Mouse (Mus musculus) lung, postnatal 10 days (tissue): Measurements from ENCODE around the gene Olfr309.
"Not testable (repeated sequence)": the region's sequence is repeated elsewhere in the genome, so short reads cannot be mapped to it uniquely, and the experiment has no call there.

Experiments used
- DNase-seq: peaks from one replicate; pipeline ENCODE4 v3.0.0; 2021

Gene Olfr309

DNA sequence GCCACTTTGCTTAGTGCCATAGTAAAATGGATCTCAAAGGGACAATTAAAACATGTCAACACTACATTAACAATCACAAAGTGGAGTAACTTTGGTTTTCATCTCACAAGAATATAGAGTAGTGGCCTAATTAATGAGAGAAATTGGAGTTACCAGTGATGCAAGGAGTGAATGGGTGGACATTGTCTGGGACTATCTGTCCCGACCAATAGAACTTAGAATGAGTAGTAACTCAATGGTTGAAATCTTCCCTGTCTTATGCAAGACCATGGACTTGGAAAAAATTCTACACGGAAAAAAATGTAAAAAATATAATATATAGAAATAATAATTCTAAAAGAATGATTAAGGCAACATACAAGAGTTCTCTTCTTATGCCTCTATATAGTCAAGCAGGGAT, at the start of gene Olfr309:
TSS of gene Olfr309 (minus strand) at position 101 of the 400 bp plus-strand sequence.
- DNase-seq, result no peak

GRCm38 (mm10) chr7:86346296-86346695, 32.8 kb upstream of the Olfr309 start:
- not testable (repeated sequence) for DNase-seq

- DNase-seq, result no peak
Observed at GRCm38 (mm10) chr7:86344253-86344652, 30.7 kb upstream of the Olfr309 start.

- DNase-seq, result no peak
Observed at GRCm38 (mm10) chr7:86342881-86343565, 29.5 kb upstream of the Olfr309 start.

GRCm38 (mm10) chr7:86337486-86337885, 24.0 kb upstream of the Olfr309 start, which contains the start of gene Olfr307:
Gene Olfr307 (minus strand): TSS chr7:86337586.
- no peak for DNase-seq

DNA sequence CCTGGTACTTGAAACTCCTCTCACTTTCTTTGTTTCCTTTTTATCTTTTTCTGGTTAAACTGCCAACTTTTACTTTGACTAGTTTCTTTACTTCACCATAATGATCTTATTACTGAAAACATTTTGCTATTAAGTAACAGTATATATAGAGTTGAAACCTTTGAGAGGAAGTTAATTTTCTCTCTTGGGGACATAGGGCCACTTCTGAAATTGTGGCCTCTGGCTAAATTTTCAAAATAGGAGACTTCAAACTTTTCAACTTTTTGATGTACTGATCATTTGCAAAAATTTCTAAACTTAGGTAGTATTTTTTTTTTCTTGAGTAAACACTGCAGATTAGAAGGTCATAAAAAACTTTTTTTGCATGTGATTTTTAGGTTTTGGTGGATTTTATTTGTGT, 12.0 kb upstream of the Olfr309 start, which contains the start of gene Olfr308:
TSS of gene Olfr308 (minus strand) at position 101 of the 400 bp plus-strand sequence.
- no peak for DNase-seq

DNA sequence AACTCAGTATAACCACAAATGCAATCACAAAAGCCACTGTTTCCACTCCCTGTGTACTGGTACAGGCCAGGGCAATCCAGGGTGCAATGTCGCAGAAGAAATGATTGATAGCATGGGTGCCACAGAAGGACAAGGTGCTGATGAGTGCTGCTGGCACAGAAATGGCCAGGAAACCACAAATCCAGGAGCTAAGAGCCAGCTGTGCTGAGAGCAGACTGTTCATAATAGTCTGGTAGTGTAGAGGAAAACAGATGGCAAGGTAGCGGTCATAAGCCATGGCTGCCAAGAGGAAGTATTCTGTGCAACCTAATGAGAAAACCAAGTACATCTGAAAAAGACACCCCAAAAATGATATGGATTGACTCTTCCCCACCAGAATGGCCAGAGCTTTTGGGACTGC, 7.8 kb upstream of the Olfr309 start:
- DNase-seq, result no peak

DNA sequence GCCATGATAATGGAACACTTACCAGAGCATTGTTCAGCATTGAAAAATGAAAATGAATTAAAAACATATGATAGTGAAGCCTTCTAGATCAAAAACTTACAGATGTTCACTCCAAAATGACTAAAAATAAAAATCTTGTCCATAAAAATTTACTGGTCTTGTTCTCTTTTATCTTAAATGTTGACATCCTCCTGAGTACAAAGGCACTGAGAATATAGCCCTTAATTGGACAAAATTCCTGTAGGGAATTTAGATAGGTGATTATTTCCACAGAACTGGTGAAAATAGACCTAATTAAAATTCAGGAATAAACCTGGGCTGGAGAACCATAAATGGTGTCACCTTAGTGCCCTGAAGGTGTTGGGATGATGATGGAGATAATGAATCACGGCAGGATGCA, 36.4 kb downstream of the Olfr309 start, which contains the start of gene Olfr310:
TSS of gene Olfr310 (minus strand) at position 101 of the 400 bp plus-strand sequence.
- DNase-seq, result no peak
